Mouse (Mus musculus): ENCODE data around the gene Park7.
A peak's percentile ranks its signal among the peaks of the same experiment; 100 is the strongest.
"Not testable (repeated sequence)": the region's sequence is repeated elsewhere in the genome, so short reads cannot be mapped to it uniquely, and the experiment has no call there.

Park7 gene

DNA sequence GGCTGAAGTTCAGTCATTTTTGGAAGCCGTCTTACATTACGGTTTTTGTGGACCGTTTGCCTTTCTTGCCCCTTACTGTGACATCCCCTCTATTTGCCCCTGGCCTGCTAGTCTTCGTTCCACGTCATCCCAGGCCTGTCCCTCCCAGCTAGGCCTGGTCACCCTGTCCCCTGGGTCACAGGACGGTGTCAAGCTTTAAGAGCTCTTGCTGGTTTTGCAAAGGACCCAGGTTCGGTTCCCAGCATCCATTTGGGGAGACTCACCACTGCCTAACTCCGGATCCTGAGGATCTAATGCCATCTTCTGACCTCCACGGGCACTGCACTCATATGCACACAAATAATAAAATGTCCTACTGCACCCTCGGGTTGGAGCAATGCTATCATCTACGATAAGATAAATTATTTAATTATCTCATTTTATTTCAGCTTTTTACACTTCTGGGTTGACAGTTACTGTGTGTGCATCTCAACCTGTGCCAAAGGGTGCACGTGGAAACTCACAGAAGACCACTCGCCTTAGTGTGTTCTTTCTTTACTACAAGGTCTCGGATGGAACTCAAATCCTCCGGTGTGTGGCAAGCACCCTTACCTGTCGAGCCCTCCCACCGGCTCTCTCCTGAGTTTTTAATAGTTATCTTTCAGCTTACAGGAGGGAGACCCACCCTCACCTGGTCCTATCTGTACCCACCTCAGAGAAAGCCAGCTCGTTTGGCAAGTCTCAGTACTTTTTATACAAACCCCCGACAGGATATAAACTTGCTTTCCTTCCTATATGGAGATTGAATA lies 3.9 kb downstream of the Park7 start:
- DNase-seq (ENCODE audit: low spot score): no peak

DNA sequence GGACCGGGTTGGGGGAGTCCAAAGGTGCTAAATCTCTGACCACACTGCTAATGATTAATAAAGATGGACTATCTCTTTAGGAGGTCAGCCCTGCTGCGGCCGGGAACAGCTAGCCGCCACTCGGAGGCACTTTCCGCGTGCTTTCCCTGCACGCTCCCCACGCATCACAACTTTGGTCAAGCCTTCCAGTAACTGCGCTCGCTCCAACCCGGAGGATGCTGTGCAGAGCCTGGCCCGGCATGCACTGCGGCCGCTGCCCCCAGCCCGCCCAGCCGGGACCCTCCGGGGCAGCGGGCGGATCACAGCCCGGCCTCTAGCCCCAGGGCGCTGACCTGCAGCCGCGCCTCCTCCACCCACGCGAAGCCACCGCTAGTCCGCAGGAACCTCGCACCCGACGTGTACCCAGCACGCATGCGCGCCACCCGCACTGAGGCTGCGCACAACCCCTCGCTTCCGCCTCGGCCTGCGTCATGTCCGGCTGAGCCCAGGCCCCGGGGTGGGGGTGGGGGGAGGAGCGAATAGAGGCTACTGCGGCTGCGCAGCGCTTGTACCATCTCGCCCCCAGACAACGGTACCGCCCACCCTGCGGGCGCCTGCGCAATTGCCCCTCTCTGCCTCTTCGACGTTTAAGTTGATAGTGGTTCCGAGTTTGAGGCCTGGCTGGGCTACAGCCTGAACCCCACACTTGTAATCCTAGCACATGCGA lies 4.6 kb downstream of the Park7 start:
- DNase-seq (ENCODE audit: low spot score): peak; percentile 98

GRCm38 (mm10) chr4:150908512-150908911 lies 5.7 kb downstream of the Park7 start:
- not testable (repeated sequence) for DNase-seq (ENCODE audit: low spot score)

DNA sequence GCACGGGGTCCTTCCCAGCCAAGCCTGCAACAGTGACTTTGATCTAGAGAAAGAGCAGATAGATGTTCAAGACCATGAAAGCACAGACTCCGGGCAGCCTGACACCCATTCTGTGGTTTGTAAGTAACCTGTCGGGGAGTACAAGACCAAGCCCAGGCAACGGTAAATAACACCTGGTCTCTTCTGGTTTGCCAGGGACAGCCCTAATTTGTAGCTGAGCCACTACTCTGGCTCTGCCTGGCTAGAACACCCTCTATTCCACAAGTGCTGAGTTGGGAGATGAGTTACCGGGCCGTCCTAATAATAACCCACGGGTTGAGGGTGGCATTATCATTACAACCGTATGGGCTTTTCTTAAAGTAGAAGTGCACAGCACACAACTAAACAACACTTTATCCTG lies 7.1 kb downstream of the Park7 start:
- DNase-seq (ENCODE audit: low spot score): no peak

DNA sequence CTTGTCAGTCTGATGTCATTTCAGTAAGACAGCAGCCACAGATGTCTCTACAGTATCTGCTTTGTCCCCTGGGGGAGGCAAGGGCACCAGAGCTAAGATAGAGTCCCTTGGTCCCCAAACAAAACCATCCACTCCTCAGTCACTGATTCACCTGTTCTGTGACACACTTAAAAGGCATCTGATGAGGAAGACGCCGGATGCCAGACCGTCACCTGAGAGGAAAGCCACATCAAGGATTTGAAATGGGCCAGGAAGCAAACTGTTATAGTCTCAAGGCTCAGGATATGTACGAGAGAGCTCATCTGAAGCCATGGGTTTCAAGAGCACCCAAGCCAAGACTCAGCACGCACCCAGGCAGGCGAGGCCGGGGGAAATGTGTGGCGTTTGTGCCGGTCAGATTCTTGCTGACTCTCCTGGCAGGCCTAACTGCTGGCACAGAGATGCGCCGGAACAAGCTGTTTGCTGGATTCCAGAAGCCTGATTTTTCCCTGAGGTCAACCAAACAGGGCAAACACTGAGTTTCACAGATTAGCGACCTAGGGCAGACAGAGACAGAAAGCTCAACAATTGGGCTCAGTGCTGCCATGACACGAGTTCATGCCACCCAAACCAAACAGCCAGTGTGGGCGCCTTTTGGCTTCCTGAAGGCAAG lies 11.0 kb downstream of the Park7 start:
- DNase-seq (ENCODE audit: low spot score): no peak

GRCm38 (mm10) chr4:150902062-150902461 lies 12.2 kb downstream of the Park7 start:
- no peak for DNase-seq (ENCODE audit: low spot score)

DNA sequence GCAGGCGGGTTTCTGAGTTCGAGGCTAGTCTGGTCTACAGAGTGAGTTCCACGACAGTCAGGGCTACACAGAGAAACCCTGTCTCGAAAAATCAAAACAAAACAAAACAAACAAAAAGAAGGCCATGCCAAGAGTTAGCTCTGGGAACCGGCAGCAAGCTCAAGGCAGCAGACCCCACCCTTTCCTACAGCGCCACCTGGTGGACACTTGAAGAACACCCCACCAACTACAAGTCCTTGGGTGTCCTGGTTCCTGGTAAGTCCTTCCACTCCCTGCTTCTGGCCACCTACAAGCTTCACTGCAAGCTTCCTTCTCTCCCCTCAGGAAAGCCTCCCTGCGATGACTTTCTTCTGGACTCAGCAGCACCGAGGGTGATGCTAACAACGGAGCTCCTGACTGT lies 12.6 kb downstream of the Park7 start:
- peak; percentile 52 for DNase-seq (ENCODE audit: low spot score)

DNA sequence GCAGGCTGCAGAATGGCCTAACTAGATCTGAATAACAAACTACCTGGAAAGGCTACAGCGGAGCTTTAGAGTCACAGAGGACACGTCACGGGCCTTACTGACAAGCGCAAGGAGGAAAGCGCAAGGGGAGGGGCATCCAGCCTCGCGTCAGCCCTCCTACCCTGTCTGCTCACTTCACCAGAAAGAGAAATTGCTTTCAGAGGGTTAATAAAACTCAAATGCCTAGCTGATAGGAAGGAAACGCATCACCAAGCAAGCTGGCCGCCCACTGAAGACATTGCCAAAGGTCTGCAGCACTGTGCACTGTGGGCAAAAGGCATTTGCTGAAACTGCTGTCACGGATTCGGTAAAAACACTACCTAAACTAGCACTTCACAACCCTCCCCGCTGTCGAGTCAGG lies 13.8 kb downstream of the Park7 start:
- DNase-seq (ENCODE audit: low spot score): no peak

DNA sequence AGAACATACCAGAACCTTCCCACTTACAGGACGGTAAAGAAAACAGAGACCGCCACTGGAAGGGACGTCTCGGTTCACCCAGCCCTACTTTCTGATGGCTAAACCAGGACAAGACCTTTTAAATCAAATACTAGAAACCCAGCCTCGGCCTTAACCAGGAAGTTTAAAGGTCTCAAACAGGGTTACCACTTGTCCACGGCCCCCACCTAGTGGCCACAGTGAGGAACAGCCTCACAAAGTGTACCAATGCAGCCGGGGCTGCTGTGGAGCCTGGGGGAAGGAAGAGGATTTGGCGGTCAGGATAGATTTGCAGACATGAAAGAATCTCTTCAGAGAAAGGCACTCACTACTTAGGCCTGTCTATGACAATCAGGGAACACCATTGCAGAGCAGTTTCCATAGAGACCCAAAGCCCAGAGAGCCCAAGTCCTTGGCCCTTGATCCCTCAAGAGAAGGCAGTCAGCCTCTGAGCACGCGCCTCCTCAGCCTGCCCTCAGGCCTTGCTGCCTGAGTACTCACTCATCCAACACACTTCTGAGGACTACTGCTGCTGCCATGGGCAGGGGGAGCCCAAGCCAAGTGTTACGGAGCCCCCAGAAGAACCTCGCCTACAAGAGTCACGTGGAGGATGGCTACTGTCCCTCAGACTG lies 15.4 kb downstream of the Park7 start:
- peak; percentile 50 for DNase-seq (ENCODE audit: low spot score)

DNA sequence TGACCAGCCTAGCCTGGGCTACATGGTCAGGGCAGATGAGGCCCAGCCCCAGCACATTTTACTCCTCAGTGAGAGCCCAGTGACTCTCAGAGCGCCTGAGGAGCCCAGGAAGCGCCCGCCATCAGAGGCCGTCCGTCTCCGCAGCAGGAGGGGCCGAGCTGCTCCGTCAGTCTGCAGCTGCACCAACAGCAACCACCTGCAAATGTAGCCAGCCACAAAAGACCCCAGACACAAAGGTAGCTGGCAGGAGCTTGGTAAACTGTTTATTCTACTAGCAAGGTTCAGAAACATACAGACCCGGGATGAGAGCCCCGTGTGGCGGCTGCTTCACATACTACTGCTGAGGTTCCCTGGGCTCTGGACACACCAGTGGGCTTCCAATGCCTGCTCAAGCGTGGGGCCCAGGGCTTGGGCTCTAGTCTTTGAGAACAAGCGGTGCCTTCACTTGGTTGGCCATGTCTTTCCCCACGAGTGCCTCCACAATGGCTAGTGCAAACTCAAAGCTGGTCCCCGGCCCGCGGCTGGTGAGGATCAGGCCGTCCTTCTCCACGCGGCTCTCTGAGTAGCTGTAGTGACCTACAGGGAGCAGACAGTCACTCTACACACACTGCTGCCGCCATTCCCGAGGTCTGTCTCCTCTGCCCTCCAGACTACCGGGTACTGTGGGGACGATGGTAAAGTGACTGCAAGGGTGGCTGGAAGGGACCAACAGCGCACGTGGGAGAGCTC lies 17.2 kb downstream of the Park7 start:
- DNase-seq (ENCODE audit: low spot score): no peak

DNA sequence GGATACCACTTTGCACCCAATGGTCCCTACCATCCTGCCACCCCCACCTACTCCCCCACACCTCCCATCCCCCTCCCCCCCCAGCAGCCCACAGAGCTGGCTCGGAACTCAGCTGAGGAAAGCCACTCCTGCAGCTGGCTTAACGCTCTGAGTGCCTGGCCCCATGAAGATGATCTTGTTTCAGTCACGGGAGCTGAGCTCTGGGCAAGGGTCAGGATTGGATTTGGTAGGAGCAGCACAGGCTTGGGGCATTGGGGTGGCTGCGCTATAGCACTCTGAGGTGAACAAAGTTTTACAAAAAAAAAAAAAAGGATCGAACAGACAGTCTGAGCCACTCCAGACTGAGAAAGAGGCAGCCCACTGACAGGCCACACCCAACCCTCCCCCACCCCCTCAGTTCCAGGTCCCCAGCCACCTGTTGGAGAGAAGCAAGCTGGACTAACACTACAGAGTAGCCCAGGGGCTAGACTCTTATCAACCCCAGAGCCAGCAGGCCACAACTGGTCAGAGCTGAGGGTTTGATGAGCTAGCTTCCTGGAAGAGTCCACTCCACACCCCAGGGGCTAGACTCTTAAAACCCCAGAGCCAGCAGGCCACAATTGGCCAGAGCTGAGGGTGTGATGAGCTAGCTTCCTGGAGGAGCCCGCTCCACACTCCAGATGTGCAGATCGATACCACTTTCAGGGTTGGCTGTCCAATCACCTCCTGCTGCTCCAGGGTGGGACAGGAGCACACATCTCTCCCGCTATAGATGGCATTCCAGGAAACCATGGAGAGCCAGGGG lies 19.3 kb downstream of the Park7 start:
- DNase-seq (ENCODE audit: low spot score): no peak

DNA sequence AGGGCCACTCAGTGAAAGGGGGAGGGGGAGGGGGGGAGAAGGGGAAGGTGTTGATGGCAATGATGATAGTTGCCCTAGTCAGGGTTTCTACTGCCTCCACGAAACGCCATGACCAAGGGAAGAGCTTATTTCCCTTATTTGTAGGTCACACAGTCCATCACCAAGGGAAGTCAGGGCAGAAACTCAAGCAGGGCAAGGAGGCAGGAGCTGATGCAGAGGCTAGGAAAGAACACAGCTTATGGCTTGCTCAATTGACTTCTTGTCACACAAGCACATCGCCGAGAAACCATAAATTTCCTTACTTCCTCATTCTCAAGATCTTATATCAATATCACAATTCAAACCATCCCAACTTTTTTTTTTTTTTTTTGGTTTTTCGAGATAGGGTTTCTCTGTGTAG lies 22.9 kb downstream of the Park7 start:
- DNase-seq (ENCODE audit: low spot score): no peak

GRCm38 (mm10) chr4:150889955-150890315 lies 24.3 kb downstream of the Park7 start:
- DNase-seq (ENCODE audit: low spot score): no peak

DNA sequence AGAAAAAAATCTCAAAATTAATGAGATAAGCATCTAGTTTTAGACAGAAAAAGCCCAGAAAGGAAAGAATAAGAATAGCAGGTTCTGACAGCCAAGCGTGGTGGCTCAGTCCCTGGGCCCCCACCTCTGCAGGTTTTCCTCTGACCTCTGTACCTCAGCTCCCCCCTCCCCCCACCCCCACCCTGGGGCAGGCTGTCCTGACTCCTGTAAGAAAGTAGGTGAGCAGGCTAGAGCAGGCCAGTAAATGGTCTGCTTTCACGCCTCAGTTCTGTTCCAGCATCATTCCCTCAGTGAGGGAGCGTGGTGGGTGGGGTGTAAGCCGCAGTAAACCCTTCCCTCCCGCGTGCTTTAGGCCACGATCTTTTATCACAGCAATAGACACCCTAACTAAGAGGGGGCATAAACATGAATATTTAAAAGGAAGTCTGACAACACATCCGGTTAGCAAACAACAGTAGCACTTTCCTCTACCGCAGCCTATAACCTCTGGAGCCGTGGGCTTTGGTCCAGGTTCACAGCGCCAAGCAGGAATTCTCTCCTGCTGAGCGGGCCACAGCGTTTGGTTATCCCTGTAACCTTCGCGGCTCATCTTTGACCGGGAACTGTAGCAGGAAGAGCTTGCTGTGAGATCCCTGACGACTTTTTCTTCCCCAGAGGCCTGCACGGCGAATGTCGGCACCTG lies 24.8 kb downstream of the Park7 start:
- DNase-seq (ENCODE audit: low spot score): no peak

- no peak for DNase-seq (ENCODE audit: low spot score)
Measured at GRCm38 (mm10) chr4:150888492-150888891, 25.7 kb downstream of the Park7 start.

GRCm38 (mm10) chr4:150887903-150888302 lies 26.3 kb downstream of the Park7 start:
- DNase-seq (ENCODE audit: low spot score): no peak

GRCm38 (mm10) chr4:150882632-150883031 lies 31.6 kb downstream of the Park7 start:
- DNase-seq (ENCODE audit: low spot score): no peak

DNA sequence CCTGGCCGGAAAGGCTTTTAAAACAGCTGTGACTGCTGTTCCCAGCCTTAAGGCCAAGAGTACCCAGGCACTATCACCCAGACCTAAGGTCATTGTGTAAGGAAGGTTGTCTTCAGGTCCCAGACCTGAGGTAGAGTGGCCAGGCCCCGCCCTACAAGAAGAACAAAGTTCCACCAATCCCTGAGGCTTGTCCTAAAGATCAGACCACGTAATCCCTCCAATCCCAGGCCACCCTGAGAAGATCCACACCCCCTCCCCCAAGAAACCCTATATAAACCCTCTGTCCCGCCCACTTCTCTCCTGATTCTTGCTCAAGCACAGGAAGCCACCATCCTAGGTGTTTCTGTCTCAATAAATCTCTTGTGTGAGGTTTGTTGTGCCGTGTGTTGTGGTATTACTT lies 33.9 kb downstream of the Park7 start:
- DNase-seq (ENCODE audit: low spot score): no peak

DNA sequence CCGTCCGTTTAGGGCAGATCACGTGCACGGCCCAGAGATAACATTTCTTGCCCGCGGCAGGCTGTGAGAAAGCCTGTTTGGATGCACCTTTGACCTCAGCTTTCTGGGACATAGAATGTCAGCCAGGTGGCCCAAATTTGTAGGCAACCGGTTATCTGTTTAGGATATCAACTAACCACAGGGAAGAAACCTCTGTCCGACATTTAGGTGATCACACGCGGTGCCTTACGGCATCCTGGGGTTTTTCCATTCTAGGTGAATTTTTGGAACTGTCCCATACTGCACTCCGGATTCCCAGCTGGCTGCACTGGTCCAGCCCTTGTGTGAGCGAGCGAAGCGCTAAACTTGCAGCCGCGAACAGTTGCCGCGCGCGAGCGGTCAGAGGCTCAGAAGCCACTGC lies 34.6 kb downstream of the Park7 start:
- no peak for DNase-seq (ENCODE audit: low spot score)

DNA sequence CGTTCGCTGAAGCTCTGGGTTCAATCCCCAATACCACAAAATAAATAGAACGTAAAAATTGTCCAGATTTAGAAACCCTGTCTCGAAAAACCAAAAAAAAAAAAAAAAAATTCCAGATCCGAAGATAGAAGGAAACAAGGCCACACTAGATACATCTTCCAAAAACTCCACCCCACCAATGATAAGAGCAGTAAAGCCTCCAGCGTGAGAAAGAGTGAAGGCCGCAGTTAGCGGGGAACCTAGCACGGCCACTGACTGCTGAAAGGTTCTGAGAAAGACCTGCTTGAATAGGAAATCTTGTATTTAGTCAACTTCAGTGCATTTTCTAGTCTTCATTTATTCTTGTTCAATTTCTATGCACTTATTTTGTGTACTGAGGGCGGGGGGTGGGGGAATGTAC lies 38.8 kb downstream of the Park7 start:
- DNase-seq (ENCODE audit: low spot score): no peak

- not testable (repeated sequence) for DNase-seq (ENCODE audit: low spot score)
Measured at GRCm38 (mm10) chr4:150874416-150874815, 39.8 kb downstream of the Park7 start.

All from ovary, adult 18-20 months (tissue).